ENCODE assay signal across 20 mouse cellular contexts in the genomic region with DNA sequence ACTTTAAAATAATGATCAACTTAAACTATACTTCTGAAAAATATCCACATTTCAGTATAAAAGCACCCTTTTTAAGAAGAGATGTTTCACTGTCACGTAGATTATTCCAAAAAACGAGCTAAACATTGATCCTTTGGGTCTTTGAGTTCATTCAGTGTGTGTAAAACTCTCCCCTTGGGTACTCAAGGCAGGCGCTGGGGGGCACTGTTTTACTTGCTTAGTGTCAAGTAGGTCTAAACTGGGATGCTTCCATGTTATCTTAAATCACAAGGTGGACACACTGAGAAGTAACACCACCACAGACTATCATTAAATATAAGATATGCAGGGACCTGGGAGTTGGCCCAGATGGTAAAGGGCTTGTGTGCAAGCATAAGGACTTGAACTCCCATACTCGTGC. TPM values are rescaled to one million over a fixed set of nuclear protein-coding genes. Genes with fewer than 3 reads are reported as not detected.
A peak's percentile ranks its signal among the peaks of the same experiment; 100 is the strongest.
DNase-seq lines count a peak whose midpoint lies in the region; ATAC-seq and TF ChIP-seq lines count a peak whose summit lies in the region.
"Had no signal": no experiment of that assay in that cellular context is flagged by ENCODE, and none has a peak within 500 bp of the region (broad histone marks: within the 10 kb centered on the region; RNA-seq: fewer than 3 reads in every experiment).

No protein-coding gene starts in this region.

- no peak overlapping the region for H3K9ac ChIP-seq in intestine, postnatal 0 days (ENCODE audit: low read depth, low read length)
- H3K9ac ChIP-seq in intestine, embryonic 16.5 days (ENCODE audit: low read depth, low read length): no peak overlapping the region
- H3K9ac ChIP-seq: forebrain, embryonic 13.5 days; heart, embryonic 13.5 days; hindbrain, embryonic 12.5 days; liver, embryonic 13.5 days had no signal

- no peak for ATAC-seq in intestine, postnatal 0 days
- ATAC-seq in intestine, embryonic 16.5 days: no peak
- ATAC-seq: forebrain, embryonic 13.5 days had no signal

- H3K4me1 ChIP-seq in intestine, postnatal 0 days (replicated peaks; ENCODE audit: control insufficient read depth, insufficient read depth, low read length): no peaks in the 10 kb centered on the region
- H3K4me1 ChIP-seq in intestine, embryonic 16.5 days (ENCODE audit: control insufficient read depth, insufficient read depth, low read length): no peaks in the 10 kb centered on the region
- H3K4me1 ChIP-seq: forebrain, embryonic 13.5 days; hindbrain, embryonic 12.5 days; limb, embryonic 10.5 days; liver, embryonic 13.5 days had no signal

- H3K4me3 ChIP-seq in intestine, postnatal 0 days (ENCODE audit: low read depth, low read length): no peak overlapping the region
- H3K4me3 ChIP-seq in intestine, embryonic 16.5 days (ENCODE audit: low read length): no peak overlapping the region
- H3K4me3 ChIP-seq: forebrain, embryonic 13.5 days; heart, embryonic 13.5 days; hindbrain, embryonic 12.5 days; limb, embryonic 10.5 days; liver, embryonic 13.5 days had no signal

- peak; percentile 21; the same call in 1 of the 2 replicates for TF ChIP-seq CTCF in intestine, postnatal 0 days (IDR thresholded peaks at IDR 0.05; ENCODE audit: low read depth)

- no peaks in the 10 kb centered on the region for H3K27me3 ChIP-seq in intestine, postnatal 0 days (replicated peaks; ENCODE audit: control insufficient read depth, insufficient read depth, low read length)
- no peaks in the 10 kb centered on the region for H3K27me3 ChIP-seq in intestine, embryonic 16.5 days (replicated peaks; ENCODE audit: control insufficient read depth, insufficient read depth, low read length)
- H3K27me3 ChIP-seq: forebrain, embryonic 13.5 days; heart, embryonic 13.5 days; hindbrain, embryonic 12.5 days; liver, embryonic 13.5 days had no signal

- 71% methylated on average over 4 of the region's 4 CpGs for WGBS in intestine, postnatal 0 days
- WGBS in intestine, embryonic 16.5 days: 63% methylated on average over 4 of the region's 4 CpGs

- H3K36me3 ChIP-seq in intestine, postnatal 0 days (ENCODE audit: control insufficient read depth, insufficient read depth): no peaks in the 10 kb centered on the region
- H3K36me3 ChIP-seq in intestine, embryonic 16.5 days (ENCODE audit: control insufficient read depth, insufficient read depth, low read length): no peaks in the 10 kb centered on the region
- H3K36me3 ChIP-seq: G1E; heart, embryonic 13.5 days; hindbrain, embryonic 12.5 days; limb, embryonic 10.5 days; liver, embryonic 13.5 days had no signal

- H3K9me3 ChIP-seq in intestine, postnatal 0 days (ENCODE audit: control insufficient read depth): no peaks in the 10 kb centered on the region
- no peaks in the 10 kb centered on the region for H3K9me3 ChIP-seq in intestine, embryonic 16.5 days (ENCODE audit: control insufficient read depth, low read length)
- H3K9me3 ChIP-seq: forebrain, embryonic 13.5 days; G1E; heart, embryonic 13.5 days; hindbrain, embryonic 12.5 days; limb, embryonic 10.5 days; liver, embryonic 13.5 days had no signal

- H3K4me2 ChIP-seq in intestine, postnatal 0 days (replicated peaks; ENCODE audit: low read depth): no peak overlapping the region
- no peak overlapping the region for H3K4me2 ChIP-seq in intestine, embryonic 16.5 days (ENCODE audit: low read depth, low read length)
- H3K4me2 ChIP-seq: forebrain, embryonic 13.5 days; heart, embryonic 13.5 days; hindbrain, embryonic 12.5 days; liver, embryonic 13.5 days had no signal

- DNase-seq in adrenal gland, adult 2 months: peak; percentile 11
- no peak for DNase-seq in adrenal gland, adult 8-10 months
- DNase-seq in lung, postnatal 36 days: peak; percentile 16
- no peak for DNase-seq in lung, postnatal 14 days
- peak; percentile 37 for DNase-seq in embryo, embryonic 11 days
- DNase-seq in MN1 (ENCODE audit: low spot score): no peak
- DNase-seq: cerebellum, postnatal 25 days; gastrocnemius, postnatal 10 days; kidney, adult 2 months; liver, embryonic 13.5 days; right cerebral cortex, adult 18-20 months; spleen, adult 18-20 months had no signal

- H3K27ac ChIP-seq in intestine, postnatal 0 days (ENCODE audit: low read depth, low read length): no peak overlapping the region
- H3K27ac ChIP-seq in intestine, embryonic 16.5 days (ENCODE audit: low read length): no peak overlapping the region
- H3K27ac ChIP-seq: forebrain, embryonic 13.5 days; heart, embryonic 13.5 days; hindbrain, embryonic 12.5 days; limb, embryonic 10.5 days; liver, embryonic 13.5 days had no signal

RNA-seq across cellular contexts. Expression of gene Stbd1, which starts 30.7 kb away (rescaled TPM):
- total RNA-seq in adrenal gland, adult 2 months (2021): 1 to 10 TPM; 5.0 to 5.6 TPM
- polyA plus RNA-seq in adrenal gland, adult 2 months (2012; rRNA removed): 2.4 TPM in 2 replicates
- total RNA-seq in adrenal gland, adult 8-10 months (2022): 1 to 10 TPM; 4.8 to 6.1 (median 5.5) TPM
- 13.7 and 14.1 TPM in 2 replicates for polyA plus RNA-seq in intestine, postnatal 0 days (2015; fragmentation: Nextera tagmentation; extraction: Ambion mirVana)
- polyA plus RNA-seq in intestine, embryonic 16.5 days (2015; fragmentation: Nextera tagmentation; extraction: Ambion mirVana): 37.0 and 38.1 TPM in 2 replicates
- polyA plus RNA-seq: G1E had no signal

RNA-seq across cellular contexts. Expression of gene Ccdc158, which starts 41.5 kb away (rescaled TPM):
- under 1 TPM; 0.26 to 0.31 TPM for total RNA-seq in adrenal gland, adult 2 months (2021)
- 0.04 and 0.11 TPM in 2 replicates for polyA plus RNA-seq in adrenal gland, adult 2 months (2012; rRNA removed)
- total RNA-seq in adrenal gland, adult 8-10 months (2022): under 1 TPM; 0.26 to 0.71 (median 0.55) TPM
- polyA plus RNA-seq in intestine, postnatal 0 days (2015; fragmentation: Nextera tagmentation; extraction: Ambion mirVana): 0.29 and 0.39 TPM in 2 replicates
- polyA plus RNA-seq in intestine, embryonic 16.5 days (2015; fragmentation: Nextera tagmentation; extraction: Ambion mirVana): 0.88 and 1.2 TPM in 2 replicates
- total RNA-seq: gastrocnemius, postnatal 10 days had no signal
- polyA plus RNA-seq: G1E had no signal

RNA-seq across cellular contexts. Expression of gene Shroom3, which starts 49.7 kb away (rescaled TPM):
- 1 to 10 TPM; 6.4 to 7.8 TPM for total RNA-seq in adrenal gland, adult 2 months (2021)
- 3.8 and 5.1 TPM in 2 replicates for polyA plus RNA-seq in adrenal gland, adult 2 months (2012; rRNA removed)
- total RNA-seq in adrenal gland, adult 8-10 months (2022): 10 to 100 TPM in 3 of 4 experiments, 1 to 10 TPM in 1; 9.0 to 12.4 (median 10.8) TPM
- 8.0 and 9.8 TPM in 2 replicates for polyA plus RNA-seq in intestine, postnatal 0 days (2015; fragmentation: Nextera tagmentation; extraction: Ambion mirVana)
- 6.0 and 6.4 TPM in 2 replicates for polyA plus RNA-seq in intestine, embryonic 16.5 days (2015; fragmentation: Nextera tagmentation; extraction: Ambion mirVana)
- total RNA-seq: megakaryocyte, adult 5-6 weeks had no signal
- polyA plus RNA-seq: G1E had no signal

Comparison
In these comparisons a context has a peak if more than half of its experiments do, and no peak if none do; other contexts are left out.
1. DNase-seq: peak in adrenal gland, adult 2 months (single experiment), lung, postnatal 36 days (single experiment) and embryo, embryonic 11 days (single experiment); none in adrenal gland, adult 8-10 months (single experiment), lung, postnatal 14 days (single experiment) and MN1 (single experiment).